Mouse (Mus musculus) liver, embryonic 13.5 days (tissue): ENCODE results near the gene Rad51b. TPM values are rescaled to one million over a fixed set of nuclear protein-coding genes. Genes with fewer than 3 reads are reported as not detected.

Experiments
- ATAC-seq: fragments of 200-750 bp; cut with Nextera tagmentation; 2 replicates; pipeline ENCODE4 v1.8.0; 2017; ENCODE audit warnings: low read depth, mild to moderate bottlenecking, moderate number of reproducible peaks, moderate library complexity
- DNase-seq: peaks from one replicate; pipeline ENCODE4 v3.0.0; 2022
- H3K27ac ChIP-seq: fragments of 300-500 bp; sonication (generic); 2 replicates; pipeline ENCODE4 v1.5.1; 2015; ENCODE audit warnings: moderate library complexity, mild to moderate bottlenecking, inconsistent platforms
- H3K27me3 ChIP-seq: fragments of 300-500 bp; sonication (generic); 2 replicates; pipeline ENCODE4 v1.6.1; 2015; ENCODE audit warnings: mild to moderate bottlenecking, inconsistent platforms
- H3K36me3 ChIP-seq: fragments of 300-500 bp; sonication (generic); 2 replicates; pipeline ENCODE4 v1.6.1; 2015; ENCODE audit warnings: mild to moderate bottlenecking, inconsistent platforms
- H3K4me1 ChIP-seq: fragments of 300-500 bp; sonication (generic); replicated peaks from 2 replicates; pipeline ENCODE4 v1.6.1; 2015; ENCODE audit warnings: inconsistent platforms
- H3K4me2 ChIP-seq: fragments of 300-500 bp; sonication (generic); 2 replicates; pipeline ENCODE4 v1.6.1; 2015; ENCODE audit warnings: inconsistent platforms, mild to moderate bottlenecking, moderate library complexity
- H3K4me3 ChIP-seq: fragments of 300-500 bp; sonication (generic); replicated peaks from 2 replicates; pipeline ENCODE4 v1.5.1; 2015; ENCODE audit warnings: mild to moderate bottlenecking, inconsistent platforms
- H3K9ac ChIP-seq: fragments of 300-500 bp; sonication (generic); 2 replicates; pipeline ENCODE4 v1.6.1; 2015; ENCODE audit warnings: mild to moderate bottlenecking, inconsistent platforms
- H3K9me3 ChIP-seq: fragments of 300-500 bp; sonication (generic); replicated peaks from 2 replicates; pipeline ENCODE4 v1.6.1; 2016; ENCODE audit warnings: inconsistent platforms
- WGBS: fragments of 180-500 bp; shearing (Covaris S2); methylation state at CpG from one replicate; pipeline ENCODE4 v1.1.7; 2015; ENCODE audit not compliant: insufficient replicate concordance; 5-methylcytosine and 5-hydroxymethylcytosine counted together
- polyA plus RNA-seq: library from polyadenylated mRNA; unstranded; fragments of >200 nt; fragmentation: Nextera tagmentation; extraction: Ambion mirVana; gene quantifications from 2 replicates; pipeline ENCODE4 v1.2.1, GENCODE M21; 2015

Gene Rad51b
- polyA plus RNA-seq, 1 experiment from 2014 or later: 5.5 TPM

DNA sequence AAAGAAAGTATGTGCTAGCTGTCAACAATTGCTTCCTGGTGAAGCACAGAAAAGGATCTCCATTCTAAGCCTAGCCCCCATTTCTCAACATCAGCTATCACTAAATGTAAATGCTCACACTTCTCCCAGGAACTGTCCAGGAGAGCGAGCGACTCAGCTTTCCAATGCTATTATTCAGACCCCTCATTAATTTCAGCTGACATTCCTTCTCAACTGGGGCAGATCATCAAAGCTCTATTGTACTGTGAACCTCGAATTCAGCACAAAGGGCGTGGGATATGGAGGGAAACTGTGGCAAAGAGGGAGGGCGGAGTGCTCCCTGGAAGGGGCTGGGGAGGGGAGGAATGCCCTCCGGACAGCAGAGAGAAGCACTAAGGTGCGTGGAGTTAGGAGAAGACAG, 528.8 kb downstream of the Rad51b start:
- no peak overlapping the region for H3K27ac ChIP-seq

DNA sequence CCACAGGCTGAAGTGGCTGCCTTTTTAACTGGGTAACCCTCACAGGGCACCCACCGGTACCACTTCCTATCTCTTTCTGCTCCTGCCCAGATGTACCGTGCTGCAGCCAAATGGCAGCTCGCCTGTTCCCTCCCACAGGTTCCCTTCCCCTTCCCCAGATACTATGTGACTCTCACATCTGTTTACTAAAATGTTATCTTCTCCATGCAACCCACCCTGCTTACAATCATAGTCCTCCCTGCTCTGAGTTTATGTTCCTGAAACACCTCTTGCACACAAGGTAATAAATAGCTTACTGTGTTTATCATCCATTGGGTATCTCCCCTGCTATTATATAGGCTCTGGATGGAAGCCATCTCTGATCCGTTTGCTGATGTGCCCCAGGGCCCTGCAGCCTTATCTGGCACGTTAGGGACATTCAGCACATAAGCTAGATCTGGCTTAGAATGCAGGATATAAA, 530.2 kb downstream of the Rad51b start:
- Histone ChIP-seq H3K9me3 (no peaks in the 10 kb centered on the region), H3K27ac (no peak overlapping the region), H3K4me2 (no peak overlapping the region), H3K4me1 (peaks cover 49% of the 10 kb centered on the region), H3K36me3 (no peaks in the 10 kb centered on the region), H3K4me3 (no peak overlapping the region), H3K27me3 (no peaks in the 10 kb centered on the region), H3K9ac (no peak overlapping the region)
- peak; percentile 68 for ATAC-seq
- no peak for DNase-seq
- WGBS: 19% methylated on average over 5 of the region's 5 CpGs

More for the DNA sequence above, 528.8 kb downstream of the Rad51b start:
- no peaks in the 10 kb centered on the region for H3K27me3 ChIP-seq
- peaks cover 47% of the 10 kb centered on the region for H3K4me1 ChIP-seq
- H3K36me3 ChIP-seq: no peaks in the 10 kb centered on the region
- no peak overlapping the region for H3K4me3 ChIP-seq
- ATAC-seq (no peak), DNase-seq (no peak)
- 75% methylated on average over 7 of the region's 7 CpGs for WGBS
- no peak overlapping the region for H3K9ac ChIP-seq
- H3K4me2 ChIP-seq: no peak overlapping the region
- H3K9me3 ChIP-seq: no peaks in the 10 kb centered on the region

GRCm38 (mm10) chr12:79827735-79828134, 530.7 kb downstream of the Rad51b start:
- H3K27me3 ChIP-seq: no peaks in the 10 kb centered on the region
- no peak for DNase-seq
- H3K4me2 ChIP-seq: no peak overlapping the region
- ATAC-seq: no peak
- no peak overlapping the region for H3K9ac ChIP-seq
- no peaks in the 10 kb centered on the region for H3K9me3 ChIP-seq
- no peak overlapping the region for H3K4me3 ChIP-seq
- 57% methylated on average over 4 of the region's 4 CpGs for WGBS
- H3K4me1 ChIP-seq: peaks cover 49% of the 10 kb centered on the region
- no peak overlapping the region for H3K27ac ChIP-seq
- no peaks in the 10 kb centered on the region for H3K36me3 ChIP-seq

- WGBS: 19% methylated on average over 1 of the region's 1 CpGs
These were observed 533.6 kb downstream of the Rad51b start for GRCm38 (mm10) chr12:79830686-79831085.

GRCm38 (mm10) chr12:79832611-79833010, 535.5 kb downstream of the Rad51b start:
- no peak overlapping the region for H3K9ac ChIP-seq
- H3K9me3 ChIP-seq: no peaks in the 10 kb centered on the region
- H3K4me2 ChIP-seq: no peak overlapping the region
- no peak overlapping the region for H3K27ac ChIP-seq
- H3K36me3 ChIP-seq: no peaks in the 10 kb centered on the region
- WGBS: 37% methylated on average over 6 of the region's 6 CpGs
- DNase-seq: no peak
- H3K27me3 ChIP-seq: no peaks in the 10 kb centered on the region
- no peak for ATAC-seq
- peaks cover 37% of the 10 kb centered on the region for H3K4me1 ChIP-seq
- no peak overlapping the region for H3K4me3 ChIP-seq

More at GRCm38 (mm10) chr12:79830686-79831085, 533.6 kb downstream of the Rad51b start:
- Histone ChIP-seq H3K36me3 (no peaks in the 10 kb centered on the region), H3K9ac (no peak overlapping the region), H3K4me2 (no peak overlapping the region), H3K27ac (no peak overlapping the region), H3K4me1 (peaks cover 49% of the 10 kb centered on the region), H3K9me3 (no peaks in the 10 kb centered on the region), H3K4me3 (no peak overlapping the region), H3K27me3 (no peaks in the 10 kb centered on the region)
- ATAC-seq (no peak), DNase-seq (no peak)

DNA sequence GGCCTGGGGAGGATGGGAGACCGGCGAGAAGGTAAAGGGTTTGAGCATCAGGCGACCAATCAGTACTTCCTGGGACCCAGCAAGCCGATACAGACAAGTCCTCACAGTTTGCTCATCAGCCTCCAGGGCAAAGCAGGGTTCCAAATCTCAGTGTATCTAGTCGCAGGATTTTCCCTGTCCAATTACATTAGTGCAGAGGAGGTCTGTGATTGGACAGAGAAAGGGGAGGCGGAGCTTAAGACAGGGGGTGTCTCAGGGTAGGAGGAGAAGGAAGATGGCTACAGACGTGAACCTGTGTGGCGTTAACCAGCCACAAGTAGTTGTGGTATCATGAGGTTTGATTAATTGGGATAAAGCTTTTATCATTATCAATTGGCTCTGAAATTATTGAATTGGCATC, 538.4 kb downstream of the Rad51b start:
- no peaks in the 10 kb centered on the region for H3K9me3 ChIP-seq
- ATAC-seq: no peak
- peaks cover 43% of the 10 kb centered on the region for H3K4me1 ChIP-seq
- H3K9ac ChIP-seq: no peak overlapping the region
- H3K27me3 ChIP-seq: no peaks in the 10 kb centered on the region
- H3K4me2 ChIP-seq: no peak overlapping the region
- no peak overlapping the region for H3K27ac ChIP-seq
- H3K36me3 ChIP-seq: no peaks in the 10 kb centered on the region
- 83% methylated on average over 8 of the region's 8 CpGs for WGBS
- no peak for DNase-seq
- no peak overlapping the region for H3K4me3 ChIP-seq

GRCm38 (mm10) chr12:79838181-79838961, 541.3 kb downstream of the Rad51b start:
- peaks cover 59% of the 10 kb centered on the region for H3K4me1 ChIP-seq
- DNase-seq (peak; percentile 25), ATAC-seq (peak; percentile 71)
- no peak overlapping the region for H3K4me3 ChIP-seq
- H3K9ac ChIP-seq: no peak overlapping the region
- 27% methylated on average over 6 of the region's 6 CpGs for WGBS
- H3K27me3 ChIP-seq: no peaks in the 10 kb centered on the region
- H3K27ac ChIP-seq: peak overlapping the region; percentile 73
- no peaks in the 10 kb centered on the region for H3K36me3 ChIP-seq
- H3K4me2 ChIP-seq: no peak overlapping the region
- no peaks in the 10 kb centered on the region for H3K9me3 ChIP-seq

DNA sequence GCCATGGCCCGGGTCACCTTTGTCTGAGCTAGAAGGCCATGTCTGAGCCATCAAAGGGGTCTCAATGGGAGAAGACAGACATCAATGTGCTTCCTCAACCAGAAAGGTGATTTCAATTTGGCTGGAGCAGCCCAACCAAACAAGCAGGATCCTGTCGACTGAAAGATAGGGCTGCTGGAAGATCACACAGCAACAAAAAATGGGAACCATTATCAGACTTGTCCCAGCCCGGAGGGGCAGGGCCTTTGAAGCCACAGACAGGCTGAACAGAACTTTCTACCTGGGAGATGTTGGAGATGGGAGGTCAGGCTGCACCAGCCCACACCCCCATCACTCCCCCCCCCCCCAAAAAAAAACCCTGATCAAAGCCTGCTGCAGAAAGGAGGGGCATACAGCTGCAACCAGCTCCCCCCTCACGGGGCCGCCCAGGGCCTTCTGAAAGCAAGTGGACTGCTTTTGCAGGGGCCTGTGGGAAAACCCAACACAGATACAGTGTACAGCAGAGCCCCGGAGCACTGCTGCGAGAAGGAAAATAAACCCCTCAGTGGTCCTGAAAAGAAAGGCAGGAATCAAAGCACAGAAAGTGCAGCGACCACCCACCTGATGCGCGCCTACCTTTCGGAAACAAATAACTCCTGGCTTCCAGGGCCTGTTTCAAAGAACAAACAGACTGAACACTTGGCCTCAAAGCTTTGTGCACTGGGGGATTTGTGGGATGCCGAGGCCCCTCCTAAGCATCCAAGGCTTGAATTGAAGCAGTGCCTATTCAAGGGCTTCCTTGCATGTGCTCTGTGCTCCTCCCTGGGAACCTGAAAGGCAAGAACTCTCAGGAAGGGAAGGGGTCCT, 542.2 kb downstream of the Rad51b start:
- H3K4me3 ChIP-seq: no peak overlapping the region
- no peaks in the 10 kb centered on the region for H3K9me3 ChIP-seq
- H3K27ac ChIP-seq: peak overlapping the region; percentile 73
- no peak overlapping the region for H3K4me2 ChIP-seq
- H3K36me3 ChIP-seq: no peaks in the 10 kb centered on the region
- 60% methylated on average over 12 of the region's 12 CpGs for WGBS
- H3K9ac ChIP-seq: no peak overlapping the region
- H3K4me1 ChIP-seq: peaks cover 64% of the 10 kb centered on the region
- H3K27me3 ChIP-seq: no peaks in the 10 kb centered on the region
- ATAC-seq: no peak
- no peak for DNase-seq

- Histone ChIP-seq H3K9me3 (no peaks in the 10 kb centered on the region), H3K4me2 (no peak overlapping the region), H3K27me3 (no peaks in the 10 kb centered on the region), H3K9ac (no peak overlapping the region), H3K27ac (no peak overlapping the region), H3K36me3 (no peaks in the 10 kb centered on the region), H3K4me1 (peaks cover 64% of the 10 kb centered on the region), H3K4me3 (no peak overlapping the region)
- ATAC-seq (no peak), DNase-seq (no peak)
- WGBS: 52% methylated on average over 5 of the region's 5 CpGs
These were observed 543.4 kb downstream of the Rad51b start for GRCm38 (mm10) chr12:79840465-79840864.

- Histone ChIP-seq H3K36me3 (no peaks in the 10 kb centered on the region), H3K4me1 (peaks cover 64% of the 10 kb centered on the region), H3K4me2 (no peak overlapping the region), H3K9ac (no peak overlapping the region), H3K27me3 (no peaks in the 10 kb centered on the region), H3K4me3 (no peak overlapping the region), H3K27ac (no peak overlapping the region), H3K9me3 (no peaks in the 10 kb centered on the region)
- WGBS: 59% methylated on average over 3 of the region's 3 CpGs
- DNase-seq (no peak), ATAC-seq (no peak)
These were observed 544.2 kb downstream of the Rad51b start for GRCm38 (mm10) chr12:79841248-79841647.

DNA sequence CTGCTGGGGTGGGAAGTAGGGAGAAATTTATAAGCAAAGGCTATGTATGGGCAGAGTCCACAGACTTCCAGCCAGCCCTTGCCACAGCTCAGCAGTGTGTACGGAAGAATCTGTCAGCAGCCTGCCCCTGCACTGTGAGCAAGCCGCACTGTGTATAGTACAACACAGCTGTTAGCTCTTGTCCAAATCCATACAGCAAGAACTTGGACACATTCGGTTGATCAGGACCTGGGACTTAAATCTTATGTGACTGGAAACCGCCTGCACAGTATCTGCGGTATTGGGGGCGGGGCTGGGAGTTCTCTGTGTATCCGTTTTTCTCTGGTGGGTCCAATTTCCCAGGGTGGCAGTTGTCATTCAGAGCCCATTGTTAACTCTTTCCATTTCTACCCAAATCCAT, 545.2 kb downstream of the Rad51b start:
- Histone ChIP-seq H3K9ac (no peak overlapping the region), H3K27me3 (no peaks in the 10 kb centered on the region), H3K4me3 (no peak overlapping the region), H3K27ac (no peak overlapping the region; the same call in 1 of the 2 replicates), H3K4me1 (peaks cover 64% of the 10 kb centered on the region), H3K4me2 (no peak overlapping the region), H3K9me3 (no peaks in the 10 kb centered on the region), H3K36me3 (no peaks in the 10 kb centered on the region)
- no peak; the same call in 1 of the 2 replicates for ATAC-seq
- no peak for DNase-seq
- 16% methylated on average over 7 of the region's 7 CpGs for WGBS
